Mouse (Mus musculus) E14TG2a.4 (cell line): ENCODE measurements around the gene Nup93.

Experiments
- H3K27me3 ChIP-seq: 2 replicates; pipeline ENCODE4 v1.6.1; 2014; ENCODE audit warnings: low read length, control low read depth; ENCODE audit not compliant: insufficient read depth
- H3K36me3 ChIP-seq: 2 replicates; pipeline ENCODE4 v1.6.1; 2014; ENCODE audit warnings: low read length, control low read depth; ENCODE audit not compliant: insufficient read depth
- H3K4me1 ChIP-seq: replicated peaks from 2 replicates; pipeline ENCODE4 v1.6.1; 2014; ENCODE audit warnings: low read depth, low read length, control low read depth
- H3K4me3 ChIP-seq: replicated peaks from 2 replicates; pipeline ENCODE4 v1.5.1; 2014; ENCODE audit warnings: mild to moderate bottlenecking, low read length
- H3K9me3 ChIP-seq: 2 replicates; pipeline ENCODE4 v1.6.1; 2014; ENCODE audit warnings: low read length, control low read depth
- CTCF ChIP-seq: conservative IDR thresholded peaks from 2 replicates; pipeline ENCODE4 v1.5.1; 2014; ENCODE audit warnings: low read length
- NANOG ChIP-seq: IDR thresholded peaks from 2 replicates; pipeline ENCODE4 v1.6.1; 2014; ENCODE audit warnings: borderline replicate concordance, low read length, mixed read lengths
- POU5F1 ChIP-seq: IDR thresholded peaks from 2 replicates; pipeline ENCODE4 v1.6.1; 2014; ENCODE audit warnings: low read length, borderline replicate concordance

Nup93 gene

DNA sequence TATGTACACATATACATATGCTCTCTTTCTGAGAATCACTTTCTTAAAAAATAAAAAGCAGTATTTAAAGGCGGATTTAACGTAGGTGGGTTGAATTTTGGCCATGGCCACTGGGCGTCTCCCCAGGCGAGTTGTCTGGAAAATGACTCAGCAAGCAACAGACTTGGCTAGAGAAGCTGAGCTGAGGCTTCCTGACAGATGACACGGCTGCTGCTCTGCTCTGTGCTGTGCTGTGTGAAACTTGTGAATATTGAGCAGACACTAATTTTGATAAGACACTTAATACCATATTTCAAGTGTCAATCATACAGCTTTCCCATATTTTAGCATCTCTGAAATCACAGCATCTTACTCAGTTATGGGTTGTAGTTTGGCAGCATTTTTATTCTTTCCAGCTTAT, 76.2 kb downstream of the Nup93 start:
- Histone ChIP-seq H3K4me1 (peaks cover 3% of the 10 kb centered on the region), H3K9me3 (no peaks in the 10 kb centered on the region), H3K36me3 (peaks cover 60% of the 10 kb centered on the region), H3K27me3 (no peaks in the 10 kb centered on the region), H3K4me3 (no peak overlapping the region)
- TF ChIP-seq CTCF (no peak), POU5F1 (no peak), NANOG (no peak)

GRCm38 (mm10) chr8:94292072-94292471, 77.7 kb downstream of the Nup93 start:
- H3K9me3 ChIP-seq: no peaks in the 10 kb centered on the region
- H3K27me3 ChIP-seq: no peaks in the 10 kb centered on the region
- H3K36me3 ChIP-seq: peaks cover 67% of the 10 kb centered on the region
- H3K4me3 ChIP-seq: no peak overlapping the region
- no peak for TF ChIP-seq POU5F1
- no peak for TF ChIP-seq CTCF
- no peak for TF ChIP-seq NANOG
- peaks cover 3% of the 10 kb centered on the region for H3K4me1 ChIP-seq

DNA sequence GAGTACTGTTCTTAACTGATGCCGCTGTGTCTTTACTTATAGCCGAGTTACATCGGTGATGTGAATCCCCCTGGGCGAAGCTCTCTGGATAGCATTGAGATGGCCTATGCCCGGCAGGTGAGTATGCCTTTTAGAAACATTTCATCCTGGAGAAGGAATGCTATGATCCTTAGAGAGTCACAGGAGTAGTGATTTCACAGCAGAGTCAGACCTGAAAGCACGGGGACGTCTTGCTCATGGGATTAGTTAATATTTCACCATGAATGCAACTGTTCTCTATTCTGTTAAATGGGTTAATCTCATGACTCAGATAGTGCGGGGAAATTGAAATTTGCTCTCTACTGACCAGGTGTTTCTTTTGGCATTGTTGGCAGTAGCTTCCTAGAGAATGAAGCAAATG, 78.3 kb downstream of the Nup93 start:
- Histone ChIP-seq H3K36me3 (peaks cover 70% of the 10 kb centered on the region), H3K4me3 (no peak overlapping the region), H3K4me1 (peaks cover 3% of the 10 kb centered on the region), H3K9me3 (no peaks in the 10 kb centered on the region), H3K27me3 (no peaks in the 10 kb centered on the region)
- TF ChIP-seq POU5F1 (no peak), CTCF (no peak), NANOG (no peak)

- no peaks in the 10 kb centered on the region for H3K27me3 ChIP-seq
- no peaks in the 10 kb centered on the region for H3K9me3 ChIP-seq
- peaks cover 79% of the 10 kb centered on the region for H3K36me3 ChIP-seq
- no peak for TF ChIP-seq POU5F1
- no peak for TF ChIP-seq NANOG
- TF ChIP-seq CTCF: no peak
- no peak overlapping the region for H3K4me3 ChIP-seq
- peaks cover 3% of the 10 kb centered on the region for H3K4me1 ChIP-seq
Observed at GRCm38 (mm10) chr8:94295687-94296086, 81.3 kb downstream of the Nup93 start.

DNA sequence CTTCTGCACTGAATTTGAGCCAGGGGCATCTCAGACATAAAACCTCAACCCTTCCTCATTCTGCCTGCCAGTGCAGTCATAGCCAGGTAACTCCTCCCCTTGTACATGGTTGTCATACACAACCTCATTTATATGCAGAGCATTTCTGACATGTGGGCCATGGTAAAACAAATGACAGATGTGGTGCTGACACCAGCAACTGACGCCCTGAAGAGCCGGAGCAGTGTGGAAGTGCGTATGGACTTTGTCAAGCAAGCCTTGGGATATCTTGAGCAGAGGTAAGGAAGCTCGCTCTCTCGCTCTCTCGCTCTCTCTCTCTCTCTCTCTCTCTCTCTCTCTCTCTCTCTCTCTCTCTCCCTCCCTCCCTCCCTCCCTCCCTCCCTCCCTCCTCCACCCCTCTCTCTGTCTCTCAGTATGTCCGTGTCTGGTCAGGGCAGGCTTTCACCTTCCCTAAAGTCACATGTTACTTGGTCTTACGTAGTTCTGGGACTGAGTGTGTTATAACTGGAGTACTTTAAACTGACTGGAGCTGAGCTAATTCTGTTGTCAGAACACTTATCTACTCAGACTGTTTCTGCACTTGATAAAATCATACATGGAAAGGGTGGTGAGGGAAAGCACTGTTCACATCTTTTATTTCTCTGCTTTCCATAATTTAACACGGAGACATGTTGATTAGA, 82.1 kb downstream of the Nup93 start:
- Histone ChIP-seq H3K36me3 (peaks cover 84% of the 10 kb centered on the region), H3K9me3 (no peaks in the 10 kb centered on the region), H3K4me1 (peaks cover 3% of the 10 kb centered on the region), H3K27me3 (no peaks in the 10 kb centered on the region), H3K4me3 (no peak overlapping the region)
- TF ChIP-seq POU5F1: no peak
- TF ChIP-seq NANOG: no peak
- TF ChIP-seq CTCF: no peak

DNA sequence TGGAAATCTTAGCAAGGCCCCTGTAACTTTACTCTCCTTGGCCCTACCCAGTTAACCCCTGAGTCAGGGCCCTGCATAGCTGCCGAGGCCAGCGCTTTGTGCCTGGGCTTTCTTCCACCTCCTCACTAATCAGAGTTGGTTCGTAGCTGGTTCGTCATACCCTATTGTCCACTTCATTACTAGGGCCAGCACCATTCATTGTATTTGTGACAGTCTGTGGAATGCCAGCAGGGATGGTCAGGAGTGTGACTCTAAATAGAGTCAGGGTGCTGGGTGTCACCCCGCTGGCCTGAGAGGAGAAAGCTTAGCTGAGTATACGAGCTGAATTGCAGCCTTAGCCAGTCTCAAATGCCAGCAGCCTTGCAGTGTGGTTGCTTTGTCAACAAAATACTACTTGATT, 82.7 kb downstream of the Nup93 start:
- TF ChIP-seq POU5F1 (no peak), CTCF (no peak)
- Histone ChIP-seq H3K4me1 (peaks cover under 1% of the 10 kb centered on the region), H3K27me3 (no peaks in the 10 kb centered on the region), H3K36me3 (peaks cover 84% of the 10 kb centered on the region), H3K9me3 (no peaks in the 10 kb centered on the region), H3K4me3 (no peak overlapping the region)

- Histone ChIP-seq H3K36me3 (peaks cover 86% of the 10 kb centered on the region), H3K4me3 (no peak overlapping the region), H3K27me3 (no peaks in the 10 kb centered on the region), H3K4me1 (no peaks in the 10 kb centered on the region), H3K9me3 (no peaks in the 10 kb centered on the region)
- TF ChIP-seq CTCF (no peak), POU5F1 (no peak), NANOG (no peak)
Observed at GRCm38 (mm10) chr8:94300809-94301208, 86.4 kb downstream of the Nup93 start.

DNA sequence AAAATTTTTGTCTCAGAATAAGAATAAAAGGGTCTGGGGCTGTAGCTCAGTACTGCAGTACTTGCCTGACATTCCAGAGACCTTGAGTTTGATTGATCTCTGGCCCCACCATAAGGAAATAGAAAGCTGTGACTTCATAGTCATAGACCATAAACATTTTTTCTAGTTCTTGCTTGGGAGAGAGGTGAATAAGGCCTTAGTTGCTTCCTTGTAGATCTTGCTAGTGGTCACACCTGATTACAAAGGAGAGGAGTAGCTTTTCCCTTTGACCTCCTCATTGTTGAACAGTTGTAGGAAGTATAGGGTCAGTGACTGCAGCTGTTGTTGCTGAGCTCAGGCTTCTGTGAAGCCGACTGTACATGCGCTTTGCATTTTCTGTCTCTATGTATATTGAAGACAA, 90.0 kb downstream of the Nup93 start:
- H3K4me1 ChIP-seq: no peaks in the 10 kb centered on the region
- H3K36me3 ChIP-seq: peaks cover 96% of the 10 kb centered on the region
- no peak overlapping the region for H3K4me3 ChIP-seq

GRCm38 (mm10) chr8:94306989-94307513, 92.7 kb downstream of the Nup93 start:
- TF ChIP-seq NANOG: no peak
- TF ChIP-seq POU5F1: no peak
- TF ChIP-seq CTCF: no peak
- H3K4me1 ChIP-seq: no peaks in the 10 kb centered on the region
- no peak overlapping the region for H3K4me3 ChIP-seq
- no peaks in the 10 kb centered on the region for H3K9me3 ChIP-seq
- peaks cover 100% of the 10 kb centered on the region for H3K36me3 ChIP-seq
- no peaks in the 10 kb centered on the region for H3K27me3 ChIP-seq

More for the DNA sequence above, 90.0 kb downstream of the Nup93 start:
- TF ChIP-seq POU5F1 (no peak), CTCF (no peak), NANOG (no peak)
- Histone ChIP-seq H3K9me3 (no peaks in the 10 kb centered on the region), H3K27me3 (no peaks in the 10 kb centered on the region)
